Mouse (Mus musculus): Measurements from ENCODE around the gene Gm9821. TPM values are rescaled to one million over a fixed set of nuclear protein-coding genes. Genes with fewer than 3 reads are reported as not detected.

The Gm9821 gene
- not detected in 2 replicates for polyA plus RNA-seq (2012; rRNA removed)

DNA sequence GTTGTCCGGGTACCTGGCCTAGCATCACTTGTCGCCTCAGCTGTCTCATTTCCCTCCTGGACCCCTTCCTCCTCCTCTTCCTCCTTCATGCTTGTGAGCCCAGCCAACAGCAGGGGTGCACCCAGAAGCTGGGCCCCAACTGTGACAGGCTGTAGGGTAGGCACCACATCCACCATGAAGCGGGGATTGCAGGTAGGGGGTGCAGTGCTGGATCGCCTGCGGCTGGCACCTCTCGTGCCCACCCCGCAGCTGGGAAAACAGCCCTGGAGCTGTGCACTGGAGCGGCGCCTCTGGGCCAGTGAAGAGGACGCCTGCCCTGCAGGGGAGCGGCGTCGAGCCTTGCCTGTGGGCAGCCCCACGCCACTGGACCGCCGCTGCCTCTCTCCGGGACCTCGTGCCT, at the start of gene Gm9821:
Gene Gm9821, plus strand, starts transcription at position 221 of the 400 bp plus-strand sequence.

DNA sequence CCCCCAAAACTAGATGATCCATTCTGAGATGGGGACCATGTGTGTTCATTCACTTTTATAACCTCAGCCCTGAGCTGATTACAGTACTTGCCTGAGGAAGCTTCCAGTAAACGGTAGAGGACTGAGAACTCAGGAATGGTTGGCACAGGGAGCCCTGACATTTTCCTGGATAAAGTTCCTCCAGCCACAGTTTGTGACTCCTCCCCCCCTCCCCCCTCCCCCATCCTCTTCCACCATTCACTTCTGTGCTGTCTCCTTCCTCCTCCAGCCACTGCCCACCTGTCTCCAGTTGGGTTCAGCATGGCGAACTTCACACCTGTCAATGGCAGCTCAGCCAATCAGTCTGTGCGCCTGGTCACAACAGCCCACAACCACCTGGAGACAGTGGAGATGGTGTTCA, 18.6 kb upstream of the Gm9821 start, which contains the start of gene Chrm4:
Gene Chrm4, plus strand, starts transcription at position 301 of the 400 bp plus-strand sequence.

DNA sequence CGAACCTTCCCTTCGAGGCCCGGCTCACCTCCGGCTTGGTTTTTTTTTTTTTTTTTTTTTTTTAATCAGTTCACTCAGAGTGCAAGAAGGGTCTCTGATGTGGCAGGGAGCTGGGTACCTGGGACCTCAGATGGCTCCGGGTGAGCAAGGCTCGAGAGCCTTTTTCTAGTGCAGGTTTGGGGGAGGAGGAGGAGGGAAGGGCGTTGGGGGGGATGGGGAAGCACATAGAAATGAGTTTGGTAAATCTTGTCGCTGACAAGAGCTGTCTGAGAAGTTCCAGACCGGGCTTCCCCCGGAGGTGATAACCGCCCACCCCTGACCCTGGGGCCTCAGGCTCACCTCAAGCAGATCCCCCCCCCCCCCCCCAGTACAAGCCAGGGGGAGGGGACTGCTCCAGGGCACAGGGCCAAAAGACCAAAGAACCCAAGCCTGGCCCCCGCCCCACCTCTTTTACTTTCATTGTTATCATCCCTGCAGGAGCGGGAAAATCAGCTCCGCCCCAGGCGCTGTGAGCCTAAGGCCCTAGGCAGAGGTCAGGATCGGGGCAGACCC, 13.3 kb upstream of the Gm9821 start, which contains the start of gene Mdk:
Gene Mdk, minus strand, starts transcription at position 138 of the 552 bp plus-strand sequence.

DNA sequence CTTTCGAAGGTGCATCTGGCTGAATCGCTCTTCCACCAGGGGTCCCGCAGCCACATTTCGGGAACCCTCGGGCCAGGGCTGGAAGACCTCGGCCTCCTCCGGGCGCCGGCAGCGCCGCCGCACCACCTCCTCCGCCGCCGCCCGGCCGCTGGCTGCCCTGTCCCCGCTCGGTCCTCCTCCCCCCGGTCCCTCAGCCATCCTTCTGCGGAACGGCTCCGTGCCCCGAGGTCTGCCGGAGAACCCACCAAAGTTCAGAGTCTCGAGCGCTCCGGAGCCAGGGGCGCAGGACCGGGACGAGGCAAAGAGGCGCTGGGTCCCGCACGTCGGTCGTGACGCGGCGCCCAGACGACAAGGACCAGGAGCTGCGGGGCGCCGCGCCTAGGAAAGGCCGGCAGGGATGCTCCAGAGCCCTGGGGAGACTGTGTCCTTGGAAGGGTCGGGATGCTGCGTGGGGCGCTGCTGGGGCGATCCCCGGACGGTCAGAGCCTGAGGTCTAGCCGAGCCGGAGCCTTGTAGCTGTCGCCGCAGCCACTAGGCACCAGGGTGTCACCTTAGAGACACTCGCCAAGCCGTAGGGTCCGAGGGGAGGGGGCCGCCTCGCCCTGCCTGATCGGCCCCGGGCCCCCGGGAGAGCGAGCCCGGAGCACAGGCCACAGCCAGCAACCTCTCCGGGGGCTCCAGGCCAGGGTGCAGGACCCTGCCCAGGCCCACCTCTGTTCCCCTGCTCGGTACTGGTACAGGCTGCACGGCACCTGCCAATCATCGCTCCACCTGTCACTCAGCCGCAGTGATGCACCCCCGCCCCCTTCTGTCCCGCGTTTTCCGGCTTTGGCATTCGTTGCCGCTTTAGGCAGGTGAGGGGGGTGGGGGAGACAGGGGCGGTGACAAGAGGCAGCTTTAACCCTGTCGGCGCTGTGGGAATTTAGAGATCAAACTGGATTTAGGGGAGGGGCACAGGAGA, 30.4 kb downstream of the Gm9821 start, which contains the start of gene Dgkz:
Gene Dgkz, minus strand, starts transcription at position 284 of the 961 bp plus-strand sequence.

Other genes starting within 250 kb of the Gm9821 start
- gene Atg13, start 235.1 kb upstream of the Gm9821 start, polyA plus RNA-seq (2012; rRNA removed): 52.7 and 58.6 TPM in 2 replicates
- 7.6 and 7.8 TPM in 2 replicates for gene Harbi1, start 234.9 kb upstream of the Gm9821 start, polyA plus RNA-seq (2012; rRNA removed)
- 29.1 and 32.4 TPM in 2 replicates for gene Ambra1, start 215.6 kb upstream of the Gm9821 start, polyA plus RNA-seq (2012; rRNA removed)
- 1.4 TPM in 2 replicates for gene Chrm4, start 18.5 kb upstream of the Gm9821 start, polyA plus RNA-seq (2012; rRNA removed)
- 347 and 487 TPM in 2 replicates for gene Mdk, start 13.4 kb upstream of the Gm9821 start, polyA plus RNA-seq (2012; rRNA removed)
- 96.8 and 104 TPM in 2 replicates for gene Dgkz, start 30.2 kb downstream of the Gm9821 start, polyA plus RNA-seq (2012; rRNA removed)
- 2.7 and 7.9 TPM in 2 replicates for gene Creb3l1, start 78.8 kb downstream of the Gm9821 start, polyA plus RNA-seq (2012; rRNA removed)
- 85.9 and 87.7 TPM in 2 replicates for gene Phf21a, start 147.4 kb downstream of the Gm9821 start, polyA plus RNA-seq (2012; rRNA removed)

Data from central nervous system, embryonic 14 days (tissue).